Mouse (Mus musculus) hindbrain, postnatal 0 days (tissue): ENCODE results near the gene Stat6. TPM values are rescaled to one million over a fixed set of nuclear protein-coding genes. Genes with fewer than 3 reads are reported as not detected.
A peak's percentile ranks its signal among the peaks of the same experiment; 100 is the strongest.

Experiments used
- ATAC-seq: fragments of 200-750 bp; cut with Nextera tagmentation; 2 replicates; pipeline ENCODE4 v1.8.0; 2017; ENCODE audit warnings: mild to moderate bottlenecking, moderate TSS enrichment, moderate library complexity
- DNase-seq: peaks from one replicate; pipeline ENCODE4 v3.0.0-alpha.2; 2015; ENCODE audit warnings: low spot score
- H3K27ac ChIP-seq: fragments of 300-500 bp; sonication (generic); 2 replicates; pipeline ENCODE4 v1.5.1; 2014; ENCODE audit warnings: mild to moderate bottlenecking
- H3K27me3 ChIP-seq: fragments of 300-500 bp; sonication (generic); 2 replicates; pipeline ENCODE4 v1.6.1; 2014; ENCODE audit warnings: low read length, mixed read lengths; ENCODE audit not compliant: insufficient read depth
- H3K36me3 ChIP-seq: fragments of 300-500 bp; sonication (generic); 2 replicates; pipeline ENCODE4 v1.6.1; 2014; ENCODE audit warnings: low read length, mixed read lengths; ENCODE audit not compliant: insufficient read depth
- H3K4me1 ChIP-seq: fragments of 300-500 bp; sonication (generic); 2 replicates; pipeline ENCODE4 v1.6.1; 2014; ENCODE audit warnings: antibody characterized with exemption, low read length, mixed read lengths; ENCODE audit not compliant: insufficient read depth
- H3K4me2 ChIP-seq: fragments of 300-500 bp; sonication (generic); 2 replicates; pipeline ENCODE4 v1.6.1; 2014; ENCODE audit warnings: low read depth, mild to moderate bottlenecking, low read length, moderate library complexity, mixed read lengths
- H3K4me3 ChIP-seq: fragments of 300-500 bp; sonication (generic); 2 replicates; pipeline ENCODE4 v1.5.1; 2014; ENCODE audit warnings: low read length
- H3K9ac ChIP-seq: fragments of 300-500 bp; sonication (generic); replicated peaks from 2 replicates; pipeline ENCODE4 v1.6.1; 2014; ENCODE audit warnings: mild to moderate bottlenecking, low read length, moderate library complexity, mixed read lengths
- H3K9me3 ChIP-seq: fragments of 300-500 bp; sonication (generic); 2 replicates; pipeline ENCODE4 v1.6.1; 2016; ENCODE audit warnings: low read length, mixed read lengths
- CTCF ChIP-seq: IDR thresholded peaks from 2 replicates; pipeline ENCODE4 v1.5.1; 2016; ENCODE audit warnings: antibody characterized with exemption, control low read depth, low read depth
- WGBS: fragments of 180-500 bp; shearing (Covaris S2); extraction: QIAGEN DNeasy Blood & Tissue Kit; methylation state at CpG from one replicate; pipeline ENCODE4 v1.1.7; 2014; 5-methylcytosine and 5-hydroxymethylcytosine counted together
- polyA plus RNA-seq: library from polyadenylated mRNA; unstranded; fragments of >200 nt; fragmentation: Nextera tagmentation; extraction: Ambion mirVana; gene quantifications from 2 replicates; pipeline ENCODE4 v1.2.1, GENCODE M21; 2015
- total RNA-seq: library from RNA; depleted of rRNA; stranded (reverse); fragments of >200 nt; gene quantifications from 2 replicates; pipeline ENCODE4 v1.2.3, GENCODE M21; 2014

Gene Stat6
- total and polyA plus RNA-seq, 2 experiments from 2014 or later, result 4.7 to 5.3 TPM

DNA sequence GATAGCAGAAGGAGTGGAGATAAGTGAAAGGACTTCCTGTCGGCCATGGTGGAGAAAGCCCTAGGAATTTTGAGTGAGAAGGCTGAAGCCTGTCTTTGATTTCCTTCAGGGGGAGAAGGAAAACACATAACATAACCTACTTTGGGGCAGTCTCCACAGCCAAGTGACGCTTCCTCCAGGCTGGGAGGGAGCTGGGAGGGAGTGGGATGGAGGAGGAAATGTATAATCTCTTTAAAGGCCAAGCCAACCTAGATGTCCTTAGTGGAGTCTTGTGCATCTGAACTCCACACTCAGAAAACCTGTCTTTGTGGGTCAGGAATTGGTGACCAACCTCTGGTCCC is 27.8 kb upstream of the Stat6 start:
- H3K4me2 ChIP-seq, result no peak overlapping the region; the same call in 1 of the 2 replicates
- H3K27me3 ChIP-seq, result no peaks in the 10 kb centered on the region
- no peak for TF ChIP-seq CTCF
- H3K4me1 ChIP-seq, result peaks cover 52% of the 10 kb centered on the region
- H3K4me3 ChIP-seq, result no peak overlapping the region
- ATAC-seq (no peak), DNase-seq (no peak)
- peaks cover 20% of the 10 kb centered on the region for H3K36me3 ChIP-seq
- WGBS, result 34% methylated on average over 2 of the region's 2 CpGs
- H3K9ac ChIP-seq, result no peak overlapping the region
- H3K27ac ChIP-seq, result peak overlapping the region; percentile 82
- H3K9me3 ChIP-seq, result no peaks in the 10 kb centered on the region

DNA sequence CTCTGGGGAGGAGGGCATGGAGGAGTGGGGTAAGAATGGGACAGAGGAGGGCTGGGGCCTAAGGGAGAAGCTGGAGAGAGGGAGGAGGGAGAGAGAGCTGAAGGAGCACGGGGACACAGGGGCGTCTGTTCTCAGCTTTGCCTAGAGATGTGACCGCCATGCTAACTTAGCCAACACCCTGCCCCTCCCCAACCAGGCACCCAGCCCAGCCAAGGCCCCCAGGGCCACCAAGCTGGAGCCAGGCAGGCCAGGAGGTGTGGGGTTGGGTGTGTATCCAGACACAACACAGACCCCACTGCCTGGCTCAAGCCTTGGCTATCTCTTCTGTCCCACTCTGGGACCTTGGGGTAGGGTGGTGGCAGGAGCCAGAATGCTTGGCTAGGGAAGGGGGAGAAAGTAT is 27.2 kb upstream of the Stat6 start:
- 59% methylated on average over 3 of the region's 3 CpGs for WGBS
- ATAC-seq (peak; percentile 54), DNase-seq (peak; percentile 49)
- H3K27me3 ChIP-seq, result no peaks in the 10 kb centered on the region
- peaks cover 52% of the 10 kb centered on the region for H3K4me1 ChIP-seq
- no peak overlapping the region for H3K4me3 ChIP-seq
- H3K4me2 ChIP-seq, result no peak overlapping the region
- peaks cover 15% of the 10 kb centered on the region for H3K36me3 ChIP-seq
- peak overlapping the region; percentile 82 for H3K27ac ChIP-seq
- H3K9me3 ChIP-seq, result no peaks in the 10 kb centered on the region
- no peak overlapping the region for H3K9ac ChIP-seq
- no peak for TF ChIP-seq CTCF

DNA sequence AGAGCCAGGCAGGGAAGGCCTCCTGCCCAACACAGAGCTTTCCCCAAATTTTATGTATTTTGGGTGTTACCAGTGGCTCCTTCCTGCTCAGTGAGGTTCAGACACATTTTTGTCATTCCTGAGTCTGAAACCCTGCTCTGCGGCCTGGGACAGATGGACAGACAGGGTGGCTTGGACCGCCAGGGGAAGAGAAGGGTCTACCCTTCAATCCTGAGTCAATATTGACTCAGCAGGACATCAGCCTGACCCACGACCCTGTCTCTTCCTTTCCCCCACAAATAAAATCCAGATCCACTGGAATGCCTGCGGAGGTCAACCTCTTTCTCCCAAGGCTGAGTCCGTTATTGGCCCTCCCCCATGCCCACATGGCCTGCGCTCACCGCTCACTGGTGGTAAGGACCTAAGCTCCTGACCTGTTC is 26.5 kb upstream of the Stat6 start:
- 47% methylated on average over 7 of the region's 7 CpGs for WGBS
- no peak overlapping the region for H3K4me2 ChIP-seq
- no peak overlapping the region for H3K4me3 ChIP-seq
- H3K4me1 ChIP-seq, result peaks cover 52% of the 10 kb centered on the region
- H3K9me3 ChIP-seq, result no peaks in the 10 kb centered on the region
- no peak for ATAC-seq
- no peaks in the 10 kb centered on the region for H3K27me3 ChIP-seq
- TF ChIP-seq CTCF, result no peak
- peak overlapping the region; percentile 82 for H3K27ac ChIP-seq
- no peak for DNase-seq
- H3K9ac ChIP-seq, result no peak overlapping the region
- H3K36me3 ChIP-seq, result peaks cover 11% of the 10 kb centered on the region

DNA sequence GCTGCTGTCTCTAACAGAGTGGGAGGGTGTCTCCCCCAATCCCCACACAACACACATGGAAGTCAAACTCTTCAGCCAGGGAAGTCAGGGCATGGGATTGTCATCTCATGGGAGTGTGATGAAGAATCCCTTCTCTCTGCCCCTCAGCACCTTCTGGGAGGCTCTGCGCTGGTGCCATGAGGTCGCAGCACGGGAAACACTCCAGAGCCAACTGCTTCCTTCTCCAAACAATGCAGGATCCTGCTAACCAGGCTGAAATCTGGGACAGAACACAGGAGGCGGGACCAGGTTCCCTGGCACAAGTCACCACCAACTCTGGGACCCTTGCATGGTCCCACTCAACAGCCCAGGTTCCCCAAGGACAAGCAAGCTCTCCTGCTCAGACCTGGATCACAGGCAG is 25.5 kb upstream of the Stat6 start:
- 43% methylated on average over 4 of the region's 4 CpGs for WGBS
- Histone ChIP-seq H3K4me2 (peak overlapping the region; percentile 93; the same call in 1 of the 2 replicates), H3K4me1 (peaks cover 52% of the 10 kb centered on the region), H3K9ac (peak overlapping the region; percentile 29; the same call in 1 of the 2 replicates), H3K36me3 (peaks cover 1% of the 10 kb centered on the region; the same call in 1 of the 2 replicates), H3K4me3 (no peak overlapping the region), H3K9me3 (no peaks in the 10 kb centered on the region), H3K27ac (peak overlapping the region; percentile 36; the same call in 1 of the 2 replicates), H3K27me3 (no peaks in the 10 kb centered on the region)
- no peak for TF ChIP-seq CTCF
- no peak for DNase-seq
- ATAC-seq, result no peak

DNA sequence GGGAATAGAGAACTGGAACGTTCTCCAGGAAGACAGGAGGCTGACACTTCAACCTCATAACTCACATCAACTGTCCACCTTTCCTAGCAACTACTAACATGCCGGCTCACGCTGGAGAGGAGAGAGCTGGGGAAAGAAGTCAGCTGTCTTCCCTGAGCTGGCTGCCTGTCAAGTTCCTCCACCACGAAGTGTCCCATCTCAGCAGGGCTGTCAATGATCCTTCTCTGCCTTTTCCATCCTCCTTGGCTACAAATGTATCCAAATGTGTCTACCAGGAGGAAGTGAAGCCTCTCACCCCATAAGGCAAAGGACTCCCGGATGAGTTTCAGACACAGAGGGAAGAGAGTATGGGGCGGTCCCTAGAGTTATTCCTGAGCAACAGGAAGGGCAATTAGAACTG is 24.6 kb upstream of the Stat6 start:
- DNase-seq, result no peak
- no peak for TF ChIP-seq CTCF
- Histone ChIP-seq H3K9me3 (no peaks in the 10 kb centered on the region), H3K27me3 (no peaks in the 10 kb centered on the region), H3K27ac (no peak overlapping the region), H3K9ac (0 out of 2 replicates have a peak overlapping the region, but pooled peaks have one; percentile 96), H3K4me2 (peak overlapping the region; percentile 93), H3K4me3 (peak overlapping the region; percentile 63; the same call in 1 of the 2 replicates), H3K4me1 (peaks cover 52% of the 10 kb centered on the region), H3K36me3 (no peaks in the 10 kb centered on the region)
- WGBS, result 26% methylated on average over 6 of the region's 6 CpGs
- no peak for ATAC-seq

DNA sequence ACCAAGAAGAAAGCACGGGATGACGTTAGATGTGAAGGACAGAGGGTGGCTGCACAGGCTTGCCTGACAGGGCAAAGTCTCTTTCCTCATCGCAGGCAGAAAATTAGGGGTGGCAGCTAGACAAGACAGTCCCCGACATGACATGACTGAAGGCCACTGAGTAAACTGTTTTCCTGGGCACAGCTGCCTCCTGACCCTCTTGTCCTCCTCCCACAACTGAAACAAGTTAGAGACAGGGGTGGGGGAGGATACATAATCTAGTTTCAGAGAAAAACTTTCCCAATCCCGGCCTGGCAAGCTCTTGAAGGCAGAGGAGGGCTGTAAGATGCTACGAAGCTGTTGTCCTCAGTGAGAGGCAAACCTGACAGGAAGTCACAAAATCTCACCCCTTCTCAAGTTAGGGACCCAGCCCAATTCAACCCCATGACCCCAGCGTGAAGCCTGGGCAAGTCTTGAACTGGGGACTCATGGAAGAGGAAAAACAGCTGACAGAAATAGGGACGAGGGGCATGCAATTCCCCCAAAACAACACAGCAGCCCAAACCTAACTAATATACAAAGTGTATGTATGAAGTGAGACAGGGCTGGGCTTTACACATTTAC is 23.6 kb upstream of the Stat6 start:
- peak overlapping the region; percentile 63 for H3K4me3 ChIP-seq
- no peaks in the 10 kb centered on the region for H3K27me3 ChIP-seq
- H3K27ac ChIP-seq, result peak overlapping the region; percentile 89; the same call in 1 of the 2 replicates
- H3K4me2 ChIP-seq, result peak overlapping the region; percentile 93
- no peaks in the 10 kb centered on the region for H3K36me3 ChIP-seq
- ATAC-seq (no peak), DNase-seq (no peak)
- H3K4me1 ChIP-seq, result peaks cover 46% of the 10 kb centered on the region
- H3K9ac ChIP-seq, result peak overlapping the region; percentile 96
- no peak for TF ChIP-seq CTCF
- H3K9me3 ChIP-seq, result no peaks in the 10 kb centered on the region
- 16% methylated on average over 8 of the region's 8 CpGs for WGBS

DNA sequence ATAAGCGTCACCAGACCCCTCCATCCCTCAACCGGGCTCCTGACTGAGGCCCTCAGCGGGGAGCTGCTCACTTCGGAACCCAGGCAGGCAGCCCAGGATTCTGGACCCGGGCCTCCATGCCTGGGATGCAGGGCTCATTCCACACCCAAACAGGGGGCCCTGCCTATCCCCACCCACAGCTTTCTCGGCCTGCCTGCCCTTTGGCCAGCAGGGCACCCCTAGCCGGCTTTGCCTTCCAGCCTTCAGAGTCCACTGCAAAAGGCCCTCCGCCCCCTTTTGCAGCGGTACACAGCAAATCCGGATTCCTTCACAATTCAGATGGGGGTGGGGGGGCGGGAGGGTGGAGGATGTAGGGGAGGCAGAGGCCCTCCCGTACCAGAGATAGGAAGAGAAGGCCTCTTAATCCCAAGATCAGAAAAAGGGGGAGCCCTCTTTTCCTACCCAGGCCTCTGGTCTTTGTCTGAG is 22.8 kb upstream of the Stat6 start:
- Histone ChIP-seq H3K9me3 (no peaks in the 10 kb centered on the region), H3K4me2 (peak overlapping the region; percentile 93), H3K4me3 (peak overlapping the region; percentile 63), H3K27ac (peak overlapping the region; percentile 89), H3K4me1 (peaks cover 39% of the 10 kb centered on the region), H3K27me3 (no peaks in the 10 kb centered on the region), H3K9ac (peak overlapping the region; percentile 96), H3K36me3 (no peaks in the 10 kb centered on the region)
- no peak; the same call in 1 of the 2 replicates for TF ChIP-seq CTCF
- 3% methylated on average over 12 of the region's 12 CpGs for WGBS
- ATAC-seq (peak; percentile 10), DNase-seq (peak; percentile 43)
